Mouse (Mus musculus): ENCODE results near the gene Gprc5c.

Gprc5c gene

DNA sequence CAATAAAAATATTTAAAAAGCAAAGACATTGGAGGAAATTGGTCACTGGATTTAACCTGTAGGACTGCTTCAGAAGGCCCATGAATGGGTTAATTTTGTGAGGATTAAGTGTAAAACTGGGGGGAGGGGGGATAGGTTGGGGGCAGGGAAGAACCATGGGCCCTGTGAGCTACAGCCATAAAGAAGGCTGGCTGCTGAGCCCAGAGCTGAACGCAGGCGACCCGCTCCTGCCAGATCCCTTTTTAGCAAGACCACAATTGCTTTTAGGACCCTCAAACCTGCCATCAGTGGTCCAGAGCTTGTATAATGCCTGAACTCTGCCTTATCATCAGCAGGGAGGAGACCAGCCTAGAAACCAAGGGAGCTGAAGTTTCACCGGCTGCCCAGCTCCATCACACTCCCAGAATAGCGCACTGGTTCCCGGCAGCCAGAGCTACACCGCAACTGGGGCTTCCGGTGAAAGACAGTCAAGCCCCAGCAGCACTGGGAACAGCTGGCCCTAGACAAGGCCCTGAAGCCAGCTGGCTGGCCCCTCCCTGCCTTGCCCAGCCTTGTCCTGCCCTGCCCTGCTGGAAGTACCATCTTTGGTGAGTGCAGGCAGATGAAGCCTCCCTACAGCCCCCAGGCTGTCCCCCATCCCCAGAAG is 7.0 kb upstream of the Gprc5c start:
- no peak for DNase-seq (ENCODE audit: low spot score)

GRCm38 (mm10) chr11:114844464-114845220 is 6.3 kb upstream of the Gprc5c start:
- DNase-seq (ENCODE audit: low spot score), result no peak

GRCm38 (mm10) chr11:114846336-114846735 is 4.6 kb upstream of the Gprc5c start:
- no peak for DNase-seq (ENCODE audit: low spot score)

- DNase-seq (ENCODE audit: low spot score), result no peak
Measured at GRCm38 (mm10) chr11:114847008-114847407, 3.9 kb upstream of the Gprc5c start.

GRCm38 (mm10) chr11:114849572-114849971 is 1.4 kb upstream of the Gprc5c start:
- DNase-seq (ENCODE audit: low spot score), result no peak

GRCm38 (mm10) chr11:114850066-114850451 is 893 bp upstream of the Gprc5c start:
- no peak for DNase-seq (ENCODE audit: low spot score)

- DNase-seq (ENCODE audit: low spot score), result no peak
Measured at GRCm38 (mm10) chr11:114851269-114851607, 286 bp downstream of the Gprc5c start.

- peak; percentile 67 for DNase-seq (ENCODE audit: low spot score)
Measured at GRCm38 (mm10) chr11:114851608-114852310, 807 bp downstream of the Gprc5c start.

DNA sequence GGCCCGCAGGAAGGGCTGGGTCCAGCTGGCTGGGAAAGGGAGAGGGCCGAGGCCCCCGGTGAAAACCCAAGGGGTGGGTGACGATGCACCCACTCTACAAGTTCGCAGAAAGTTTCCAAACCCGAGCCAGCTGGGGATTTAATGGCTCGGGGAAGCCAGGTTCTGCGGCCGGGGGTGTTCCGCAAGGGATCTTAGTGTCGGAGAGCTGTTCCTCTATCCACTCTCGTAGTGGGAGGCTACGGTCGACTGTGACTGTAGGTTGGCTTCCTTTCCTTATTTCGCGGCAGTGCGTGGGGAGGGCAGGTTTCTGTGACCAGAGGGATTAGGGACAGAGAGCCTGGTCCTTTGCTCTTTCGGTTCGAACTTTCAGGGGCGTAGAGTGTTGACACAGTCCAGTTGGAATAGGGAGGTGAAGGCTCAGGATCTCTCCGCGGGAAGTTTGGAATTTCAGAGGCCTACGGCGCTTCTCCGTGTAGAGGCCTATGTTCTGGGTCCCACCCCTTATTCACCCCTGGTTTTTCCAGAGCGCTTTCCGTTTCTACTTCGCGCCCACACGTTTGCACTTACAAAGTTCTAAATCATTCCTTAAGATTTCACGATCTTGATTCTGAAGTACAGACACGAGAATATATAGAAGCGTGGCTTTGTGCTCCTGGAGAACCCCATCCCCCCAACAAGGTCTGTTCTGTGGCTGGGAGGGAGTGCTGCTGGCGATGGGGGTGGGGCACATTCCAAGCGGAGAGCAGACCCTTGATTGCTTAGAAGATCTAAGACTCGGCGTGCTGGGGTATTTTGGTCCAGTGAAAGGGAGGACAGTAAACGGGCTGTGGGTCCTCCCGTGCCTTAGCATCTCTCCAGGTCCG is 1.6 kb downstream of the Gprc5c start:
- DNase-seq (ENCODE audit: low spot score), result no peak

DNA sequence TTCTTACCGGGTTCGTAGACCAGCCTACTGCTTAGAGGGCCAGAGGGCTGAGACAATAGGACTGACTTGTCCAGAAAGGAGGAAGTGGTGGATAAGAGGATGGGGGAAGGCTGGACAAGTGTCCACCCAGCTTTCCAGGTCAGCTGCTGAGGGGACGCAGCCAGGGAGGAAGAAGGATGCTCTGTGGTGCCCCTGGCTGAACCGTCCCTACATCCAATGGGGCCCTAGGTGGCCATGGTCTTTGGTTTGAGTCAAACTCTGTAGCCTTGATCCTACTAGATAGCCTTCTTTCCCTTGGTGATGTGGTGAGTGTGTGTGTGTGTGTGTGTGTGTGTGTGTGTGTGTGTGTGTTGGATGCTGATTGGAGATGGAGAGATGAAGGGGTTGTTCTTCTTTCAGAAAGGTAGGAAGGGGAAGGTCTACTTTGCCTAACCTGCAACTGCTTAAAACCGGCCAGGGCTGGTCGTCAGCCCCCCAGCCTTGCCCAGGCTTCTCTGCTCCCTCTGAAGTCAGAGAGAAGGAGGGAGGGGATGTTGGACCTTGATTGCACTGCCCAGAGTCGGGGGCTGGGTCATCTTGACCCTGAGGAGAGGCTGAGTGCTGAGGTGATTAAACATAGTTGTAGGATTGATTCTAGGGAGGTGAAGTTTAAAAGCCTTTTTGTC is 2.4 kb downstream of the Gprc5c start:
- DNase-seq (ENCODE audit: low spot score), result no peak

GRCm38 (mm10) chr11:114854581-114854980 is 3.6 kb downstream of the Gprc5c start:
- no peak for DNase-seq (ENCODE audit: low spot score)

DNA sequence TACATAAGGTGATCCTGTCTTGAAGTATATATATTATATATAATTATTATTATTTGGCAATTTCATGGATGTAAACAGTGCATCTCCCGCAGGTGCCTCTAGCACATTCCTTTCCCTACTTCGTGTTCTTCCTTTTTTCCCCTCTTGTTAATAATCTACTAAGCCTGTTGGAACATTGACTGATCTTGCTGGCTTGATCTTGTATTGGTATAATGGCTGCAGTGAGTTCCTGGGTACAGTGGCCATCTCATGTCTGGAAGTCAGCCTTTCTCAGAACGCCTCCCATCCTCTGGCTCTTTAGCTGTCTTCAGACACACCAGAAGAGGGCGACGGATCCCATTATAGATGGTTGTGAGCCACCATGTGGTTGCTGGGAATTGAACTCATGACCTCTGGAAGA is 5.2 kb downstream of the Gprc5c start:
- no peak for DNase-seq (ENCODE audit: low spot score)

DNA sequence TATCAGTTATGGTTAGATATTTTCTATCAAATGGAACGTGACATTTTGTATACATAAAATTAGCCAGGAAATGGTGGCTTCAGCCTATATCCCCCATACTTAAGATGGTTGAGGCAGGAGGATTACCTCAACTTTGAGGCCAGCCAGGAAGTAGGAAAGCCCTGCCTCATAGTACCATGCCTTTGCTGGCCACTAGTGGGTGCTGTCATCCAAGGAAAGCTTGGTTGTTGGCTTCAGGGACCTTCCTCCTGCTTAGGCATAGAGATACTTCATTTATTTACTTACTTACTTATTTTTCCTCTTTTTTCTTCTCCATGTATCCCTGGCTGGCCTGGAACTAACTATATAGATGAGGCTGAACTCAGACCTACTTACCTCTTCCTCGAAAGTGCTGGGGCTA is 7.7 kb downstream of the Gprc5c start:
- DNase-seq (ENCODE audit: low spot score), result no peak

DNA sequence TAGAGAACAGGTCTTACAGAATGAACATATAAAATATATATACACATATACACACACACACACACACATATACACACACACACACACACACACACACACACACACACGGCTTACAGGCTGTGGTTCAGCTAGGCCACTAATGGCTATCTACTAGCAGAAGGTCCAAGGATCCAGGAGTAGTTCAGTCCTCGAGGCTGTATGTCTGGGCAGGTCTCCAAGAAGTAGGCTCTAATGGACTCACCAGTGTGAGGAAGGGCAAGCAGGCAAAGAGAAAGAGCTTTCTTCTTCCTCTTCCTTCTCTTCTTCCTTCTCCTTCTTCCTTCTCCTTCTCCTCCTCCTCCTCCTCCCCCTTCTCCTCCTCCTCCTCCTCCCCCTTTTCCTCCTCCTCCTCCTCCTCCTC is 10.1 kb downstream of the Gprc5c start:
- no peak for DNase-seq (ENCODE audit: low spot score)

- no peak for DNase-seq (ENCODE audit: low spot score)
Measured at GRCm38 (mm10) chr11:114862687-114863086, 11.7 kb downstream of the Gprc5c start.

- DNase-seq (ENCODE audit: low spot score), result no peak
Measured at GRCm38 (mm10) chr11:114863918-114864420, 13.0 kb downstream of the Gprc5c start.

DNA sequence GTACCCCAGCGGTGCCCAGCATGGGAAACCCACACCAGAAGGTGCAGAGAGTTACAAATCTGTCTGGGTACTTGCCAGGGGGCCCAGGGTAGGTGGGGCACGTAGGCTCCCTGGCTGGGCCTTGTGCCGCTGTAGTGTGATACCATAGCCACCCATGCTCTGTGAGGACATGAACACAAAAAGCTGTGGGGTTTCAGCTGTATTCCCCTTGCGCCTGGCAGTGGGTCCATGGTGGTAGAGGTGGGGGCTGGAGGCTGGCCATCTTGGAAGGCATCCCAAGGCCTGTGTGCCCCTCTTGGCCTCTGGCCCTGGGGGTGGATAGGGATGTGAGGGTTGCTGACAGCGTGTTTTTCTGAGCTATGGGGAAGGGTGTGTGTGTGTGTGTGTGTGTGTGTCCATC is 15.0 kb downstream of the Gprc5c start:
- DNase-seq (ENCODE audit: low spot score), result no peak

- peak; percentile 44 for DNase-seq (ENCODE audit: low spot score)
Measured at GRCm38 (mm10) chr11:114866486-114867360, 15.8 kb downstream of the Gprc5c start.

DNA sequence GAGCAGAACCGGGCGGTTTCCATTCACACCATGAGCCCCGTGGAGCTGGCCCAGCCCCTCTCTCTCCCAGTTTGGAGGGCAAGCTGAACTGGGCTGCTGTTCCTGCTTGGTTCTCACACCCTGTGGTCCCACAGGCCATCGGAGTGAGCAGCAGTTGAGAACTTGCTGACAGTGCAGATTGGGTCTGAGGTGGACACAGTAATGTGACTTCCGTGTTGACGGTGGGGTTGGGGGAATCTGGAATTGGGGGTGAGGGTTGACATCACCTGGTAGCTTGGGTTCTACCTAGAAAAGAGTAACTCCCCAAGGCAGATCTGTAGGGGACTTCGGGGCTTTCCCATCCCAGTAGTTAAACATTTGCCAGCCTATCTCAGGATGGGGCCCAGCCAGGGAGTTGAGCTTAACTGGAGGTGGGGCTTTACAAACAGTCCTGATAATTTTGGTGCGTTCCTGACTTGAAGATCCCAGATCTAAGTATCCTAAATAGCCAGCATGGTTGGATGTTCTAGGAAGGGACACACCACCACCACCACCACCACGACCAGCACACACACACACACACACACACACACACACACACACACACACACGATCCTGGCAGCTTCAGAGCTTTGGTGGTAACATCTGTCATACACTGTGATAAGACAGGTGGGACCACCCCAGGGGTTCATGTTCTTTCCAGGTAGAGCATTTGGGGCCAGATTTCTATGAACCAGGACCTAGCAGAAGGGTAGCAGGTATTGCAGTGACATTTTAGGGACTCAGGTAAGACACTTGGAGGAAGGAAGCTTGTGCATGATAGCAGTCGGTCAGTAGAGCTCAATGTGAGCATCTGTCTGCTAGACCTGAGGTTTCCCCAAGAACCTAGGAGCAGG is 16.6 kb downstream of the Gprc5c start:
- DNase-seq (ENCODE audit: low spot score), result no peak

- DNase-seq (ENCODE audit: low spot score), result no peak
Measured at GRCm38 (mm10) chr11:114868280-114868679, 17.3 kb downstream of the Gprc5c start.

Measured in ovary, postnatal 14 days (tissue).